13 mouse cellular contexts compared by ENCODE assay signal in the genomic region with DNA sequence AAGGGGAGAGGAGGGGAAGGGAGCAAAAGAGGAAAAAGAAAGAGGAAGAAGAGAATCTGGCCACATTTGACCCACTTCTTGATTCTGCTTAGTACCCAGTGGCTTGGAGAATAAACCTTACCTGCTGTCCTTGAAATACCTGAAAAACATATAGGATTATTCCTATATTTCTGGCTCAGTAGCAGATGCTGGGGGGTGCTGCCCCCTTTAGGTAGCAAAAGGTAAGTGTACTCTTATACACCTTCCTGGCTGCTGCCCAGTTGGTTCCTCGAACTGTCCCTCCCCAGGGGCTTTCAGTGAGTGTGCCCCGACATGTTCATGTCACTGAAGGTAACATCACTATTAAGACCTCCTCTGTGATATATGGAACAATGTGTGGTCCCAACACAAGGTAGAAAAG.
DNase-seq lines count a peak whose midpoint lies in the region; ATAC-seq and TF ChIP-seq lines count a peak whose summit lies in the region.
"Had no signal": no experiment of that assay in that cellular context is flagged by ENCODE, and none has a peak within 500 bp of the region (broad histone marks: within the 10 kb centered on the region; RNA-seq: fewer than 3 reads in every experiment).

No protein-coding gene starts in this region.

- ATAC-seq in hindbrain, postnatal 0 days = no peak

- H3K27ac ChIP-seq in liver, adult 2 months (replicated peaks; ENCODE audit: insufficient read depth, low read depth, low read length) = no peak overlapping the region
- no peak overlapping the region for H3K27ac ChIP-seq in hindbrain, postnatal 0 days
- H3K27ac ChIP-seq: liver, embryonic 13.5 days had no signal

- peak; percentile 31 to 38 for DNase-seq in cerebellum, postnatal 10 days
- no peak for DNase-seq in cerebellum, adult 11-12 months
- no peak for DNase-seq in liver, adult 2 months (ENCODE audit: extremely low read depth, low read depth, low spot score)
- no peak for DNase-seq in liver
- DNase-seq in hindbrain, postnatal 0 days (ENCODE audit: low spot score) = no peak
- no peak for DNase-seq in gastrocnemius, postnatal 25 days
- no peak for DNase-seq in urinary bladder, postnatal 25 days (ENCODE audit: low spot score)
- DNase-seq: cerebellum, adult 8-10 months; heart, postnatal 36 days; kidney, postnatal 14 days; liver, embryonic 13.5 days; right cerebral cortex, adult 18-20 months had no signal

- WGBS in liver, adult 2 months = 66% methylated on average over 2 of the region's 2 CpGs
- WGBS in hindbrain, postnatal 0 days = 55% methylated on average over 2 of the region's 2 CpGs

- no peak overlapping the region for H3K4me3 ChIP-seq in liver, adult 2 months (ENCODE audit: insufficient read depth, low read depth, low read length)
- H3K4me3 ChIP-seq in E14TG2a.4 (replicated peaks; ENCODE audit: low read length) = no peak overlapping the region
- H3K4me3 ChIP-seq in hindbrain, postnatal 0 days (ENCODE audit: low read length) = no peak overlapping the region
- H3K4me3 ChIP-seq: liver, embryonic 13.5 days had no signal

- H3K27me3 ChIP-seq in liver, adult 2 months (ENCODE audit: control insufficient read depth, insufficient read depth, low read length) = no peaks in the 10 kb centered on the region
- H3K27me3 ChIP-seq in E14TG2a.4 (ENCODE audit: insufficient read depth, low read length) = no peaks in the 10 kb centered on the region
- H3K27me3 ChIP-seq in hindbrain, postnatal 0 days (ENCODE audit: insufficient read depth, low read length) = 0 out of 2 replicates have a peak, but pooled peaks cover 3% of the 10 kb centered on the region
- H3K27me3 ChIP-seq: liver, embryonic 13.5 days had no signal

- no peaks in the 10 kb centered on the region for H3K9me3 ChIP-seq in E14TG2a.4 (ENCODE audit: low read length)
- H3K9me3 ChIP-seq in hindbrain, postnatal 0 days (ENCODE audit: low read length) = no peaks in the 10 kb centered on the region
- H3K9me3 ChIP-seq: liver, embryonic 13.5 days had no signal

- peak; percentile 48 for TF ChIP-seq CTCF in liver, adult 2 months (IDR thresholded peaks at IDR 0.05; ENCODE audit: low read depth, low read length)
- peak; percentile 49 for TF ChIP-seq CTCF in E14TG2a.4 (conservative IDR thresholded peaks at IDR 0.05; ENCODE audit: low read length)
- TF ChIP-seq CTCF in hindbrain, postnatal 0 days (IDR thresholded peaks at IDR 0.05; ENCODE audit: low read depth) = peak; percentile 27; the same call in 1 of the 2 replicates

- no peak for TF ChIP-seq POLR2A in liver, adult 2 months (IDR thresholded peaks at IDR 0.05; ENCODE audit: extremely low read depth, insufficient read depth, low read length)

- no peak overlapping the region for H3K4me2 ChIP-seq in hindbrain, postnatal 0 days (ENCODE audit: low read depth, low read length)
- H3K4me2 ChIP-seq: liver, embryonic 13.5 days had no signal

- H3K9ac ChIP-seq in liver, adult 2 months (ENCODE audit: low read depth, low read length) = no peak overlapping the region
- H3K9ac ChIP-seq in hindbrain, postnatal 0 days (replicated peaks; ENCODE audit: low read length) = no peak overlapping the region
- H3K9ac ChIP-seq: liver, embryonic 13.5 days had no signal

- H3K36me3 ChIP-seq in liver, adult 2 months (ENCODE audit: control insufficient read depth, insufficient read depth, low read length) = no peaks in the 10 kb centered on the region
- no peaks in the 10 kb centered on the region for H3K36me3 ChIP-seq in E14TG2a.4 (ENCODE audit: insufficient read depth, low read length)
- no peaks in the 10 kb centered on the region for H3K36me3 ChIP-seq in hindbrain, postnatal 0 days (ENCODE audit: insufficient read depth, low read length)
- H3K36me3 ChIP-seq: liver, embryonic 13.5 days had no signal

- H3K79me2 ChIP-seq in liver, adult 2 months (ENCODE audit: control insufficient read depth, insufficient read depth, low read length) = no peaks in the 10 kb centered on the region

- H3K4me1 ChIP-seq in liver, adult 2 months (ENCODE audit: control insufficient read depth, insufficient read depth, low read length) = no peaks in the 10 kb centered on the region
- H3K4me1 ChIP-seq in E14TG2a.4 (replicated peaks; ENCODE audit: low read depth, low read length) = no peaks in the 10 kb centered on the region
- H3K4me1 ChIP-seq in hindbrain, postnatal 0 days (ENCODE audit: insufficient read depth, low read length) = no peaks in the 10 kb centered on the region
- H3K4me1 ChIP-seq: liver, embryonic 13.5 days had no signal

Comparison
In these comparisons a context has a peak if more than half of its experiments do, and no peak if none do; other contexts are left out.
1. DNase-seq: peak in cerebellum, postnatal 10 days (2 of 2); none in cerebellum, adult 11-12 months (single experiment), liver, adult 2 months (single experiment), liver (single experiment), hindbrain, postnatal 0 days (single experiment), gastrocnemius, postnatal 25 days (single experiment) and urinary bladder, postnatal 25 days (single experiment).
2. Peak in every context shown above with its lines, with median percentiles within 50 percentile points of each other: CTCF ChIP-seq.